Mouse (Mus musculus) cortical plate, adult 2 months (tissue): ENCODE measurements around the gene Psmd8.

ENCODE experiments used
- CTCF ChIP-seq: fragments of 200-500 bp; IDR thresholded peaks from 2 replicates; pipeline ENCODE4 v1.5.1; 2011; ENCODE audit warnings: mild to moderate bottlenecking, control low read depth, low read length; ENCODE audit not compliant: insufficient read depth; ENCODE audit errors: extremely low read depth
- POLR2A ChIP-seq: fragments of 200-500 bp; IDR thresholded peaks from 2 replicates; pipeline ENCODE4 v1.6.1; 2011; ENCODE audit warnings: mild to moderate bottlenecking, low read length, control low read depth; ENCODE audit not compliant: insufficient read depth; ENCODE audit errors: extremely low read depth

GRCm38 (mm10) chr7:29212199-29212765 lies 31.8 kb upstream of the Psmd8 start:
- TF ChIP-seq CTCF, result no peak
- TF ChIP-seq POLR2A, result no peak
